Mouse (Mus musculus): ENCODE measurements at regions not wholly inside any gene's neighbourhood (a gene's known extent, or its start where the extent isn't known, plus 50 kb on each side); places are given as distances from the start of the nearest gene placed in this dataset.

- DNase-seq (ENCODE audit: low spot score in 2 of 2): no peak
Observed at GRCm38 (mm10) chr3:140645785-140646388, 566.3 kb downstream of the Pdha2 start.

- no peak for DNase-seq (ENCODE audit: low spot score in 2 of 2)
Observed at GRCm38 (mm10) chr3:140619885-140620284, 592.3 kb downstream of the Pdha2 start.
